Mouse (Mus musculus) spleen, postnatal 4 days (tissue): Measurements from ENCODE around the gene Qsox2.

Source experiments
- DNase-seq, 2 experiments: peaks; one replicate each; pipeline ENCODE4 v3.0.0; 2022; ENCODE audit warnings: low spot score in 2 of 2

Gene Qsox2

GRCm38 (mm10) chr2:26237290-26237782 lies at the start of gene Qsox2:
Gene Qsox2 (minus strand): TSS chr2:26237525.
- peak; percentile 89 to 94 for DNase-seq

DNA sequence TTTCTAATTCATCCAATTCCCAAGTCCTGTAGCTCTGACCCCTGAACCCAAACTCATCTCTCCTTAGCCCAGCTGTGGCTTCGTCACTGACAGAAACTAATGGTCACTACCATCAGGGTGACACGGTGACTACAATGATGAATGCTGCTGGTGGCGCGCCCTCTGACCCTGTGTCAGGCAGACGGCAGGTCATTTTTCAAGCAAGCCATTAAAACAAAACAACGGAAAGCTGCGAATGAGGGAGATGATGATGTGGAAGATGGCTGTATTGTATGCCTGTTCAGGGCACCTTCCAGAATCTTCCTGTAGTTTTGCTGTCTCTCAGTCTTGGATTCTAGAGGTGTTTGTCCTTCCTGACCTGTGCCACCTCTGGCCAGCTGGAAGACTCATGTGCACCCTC lies 49.1 kb upstream of the Qsox2 start:
- no peak for DNase-seq

- DNase-seq = no peak
Observed at GRCm38 (mm10) chr2:26285804-26286203, 48.5 kb upstream of the Qsox2 start.

DNA sequence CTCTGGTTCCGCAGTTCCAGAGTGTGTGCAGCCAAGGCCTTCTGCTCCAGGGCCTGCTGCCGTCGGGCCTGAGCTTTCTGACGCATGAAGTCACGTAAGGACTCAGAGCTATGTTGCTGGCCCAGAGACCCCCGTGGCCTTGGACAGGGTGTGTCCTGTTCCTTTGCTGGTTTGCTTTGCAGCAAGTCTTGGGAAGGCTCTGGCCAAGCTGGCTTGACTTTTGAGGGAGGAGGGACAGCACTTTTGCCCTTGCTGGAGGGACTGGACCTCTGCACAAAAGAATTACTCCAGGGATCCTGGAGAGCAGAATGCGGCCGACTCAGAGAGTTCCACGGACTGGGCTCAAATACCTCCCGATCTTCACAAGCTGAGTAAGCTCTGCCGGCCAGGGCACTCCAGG lies 43.3 kb upstream of the Qsox2 start:
- DNase-seq = no peak

DNA sequence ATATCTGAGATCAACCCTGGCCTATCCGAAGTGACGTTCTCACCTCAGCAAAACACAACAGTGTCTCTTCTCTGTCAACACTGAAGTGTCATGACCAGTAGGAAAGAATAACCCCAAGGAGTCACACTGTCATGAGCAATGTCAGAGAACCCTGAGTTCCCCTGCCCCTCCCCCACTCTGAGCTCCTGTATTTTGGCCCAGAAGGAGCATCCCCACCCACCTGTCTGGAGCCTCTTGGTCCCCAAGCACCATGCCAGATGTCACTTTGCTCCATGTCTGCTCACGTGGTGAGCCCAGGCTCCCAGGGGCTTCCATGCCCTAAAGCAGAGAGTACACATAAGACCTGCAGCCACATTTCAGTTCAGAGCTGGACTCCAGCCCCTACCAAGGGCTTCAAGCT lies 42.4 kb upstream of the Qsox2 start:
- DNase-seq = no peak

- DNase-seq = no peak
Observed at GRCm38 (mm10) chr2:26273611-26274010, 36.3 kb upstream of the Qsox2 start.

GRCm38 (mm10) chr2:26268216-26268615 lies 30.9 kb upstream of the Qsox2 start:
- DNase-seq = no peak

DNA sequence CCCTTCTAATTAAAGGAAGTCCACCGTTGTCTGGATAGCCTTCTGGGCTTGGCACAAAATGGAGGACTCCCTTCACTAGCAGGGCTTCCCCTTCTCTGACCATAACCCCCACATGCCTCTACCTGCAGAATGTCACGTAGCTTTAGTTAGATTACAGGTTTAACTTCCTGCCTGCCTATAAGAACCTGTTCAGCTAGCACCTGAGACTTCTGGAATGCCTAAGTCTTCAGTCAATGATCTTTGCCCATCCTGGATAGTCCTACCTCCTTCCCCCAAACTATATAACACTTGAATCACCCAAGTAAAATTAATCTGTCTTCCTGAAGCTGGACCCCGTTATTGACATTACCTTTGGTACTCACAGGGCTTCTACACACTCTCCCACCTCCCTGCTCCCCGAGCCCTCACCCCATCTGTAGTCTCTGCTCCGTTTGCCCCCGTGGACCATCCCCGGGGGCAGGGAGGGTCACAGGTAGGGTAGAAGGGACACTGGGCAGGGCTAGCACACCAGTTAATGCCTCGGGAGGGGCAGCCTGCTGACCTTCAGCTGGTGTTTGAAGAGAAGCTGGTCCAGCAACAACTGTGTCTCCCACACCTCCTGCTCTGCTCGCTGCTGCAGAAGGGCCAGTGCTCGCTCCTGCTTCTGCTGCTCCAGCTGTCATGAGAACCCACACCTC lies 28.9 kb upstream of the Qsox2 start:
- no peak for DNase-seq

GRCm38 (mm10) chr2:26265095-26265494 lies 27.8 kb upstream of the Qsox2 start:
- DNase-seq = no peak

DNA sequence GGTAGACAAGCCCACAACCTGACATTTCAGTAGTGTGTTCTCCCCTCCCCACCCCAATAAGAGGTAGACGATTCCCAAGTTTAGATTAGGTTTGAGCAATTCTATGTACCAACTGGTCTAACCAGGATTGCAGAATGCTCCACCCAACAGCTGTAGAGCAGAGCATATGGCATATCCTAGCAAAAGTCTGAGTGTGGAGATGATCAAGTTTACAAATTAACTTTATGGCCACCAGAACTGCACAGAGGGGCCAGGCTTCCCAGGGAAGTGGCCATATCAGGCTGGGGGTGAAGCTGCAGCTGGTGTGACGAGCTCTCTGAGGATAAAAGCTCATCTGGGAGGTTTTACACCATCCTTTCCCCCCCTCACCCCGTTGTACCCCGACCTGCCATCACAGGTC lies 27.3 kb upstream of the Qsox2 start:
- no peak for DNase-seq

GRCm38 (mm10) chr2:26257315-26258096 lies 20.2 kb upstream of the Qsox2 start:
- DNase-seq = peak in 1 of 2 experiments; percentile 55

DNA sequence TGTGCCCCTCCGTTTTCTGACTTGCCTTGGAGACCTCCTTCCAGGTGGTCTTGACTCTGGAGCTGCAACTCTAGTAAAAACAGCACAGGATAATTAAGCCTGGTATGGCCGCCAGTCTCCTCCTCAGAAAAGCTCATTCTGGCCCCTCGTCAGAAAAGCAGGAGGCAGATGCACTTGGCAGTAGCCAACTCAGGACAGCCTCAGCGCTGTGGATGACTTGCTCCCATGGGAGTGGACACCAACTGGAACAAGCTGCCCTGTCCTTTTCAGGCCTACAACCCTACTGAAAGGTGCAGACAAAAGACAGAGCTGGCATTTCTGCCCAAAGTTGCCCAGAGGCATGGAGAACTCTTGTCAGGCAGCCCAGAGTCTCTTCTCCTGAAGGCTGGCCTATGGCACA lies 17.5 kb upstream of the Qsox2 start:
- no peak for DNase-seq

DNA sequence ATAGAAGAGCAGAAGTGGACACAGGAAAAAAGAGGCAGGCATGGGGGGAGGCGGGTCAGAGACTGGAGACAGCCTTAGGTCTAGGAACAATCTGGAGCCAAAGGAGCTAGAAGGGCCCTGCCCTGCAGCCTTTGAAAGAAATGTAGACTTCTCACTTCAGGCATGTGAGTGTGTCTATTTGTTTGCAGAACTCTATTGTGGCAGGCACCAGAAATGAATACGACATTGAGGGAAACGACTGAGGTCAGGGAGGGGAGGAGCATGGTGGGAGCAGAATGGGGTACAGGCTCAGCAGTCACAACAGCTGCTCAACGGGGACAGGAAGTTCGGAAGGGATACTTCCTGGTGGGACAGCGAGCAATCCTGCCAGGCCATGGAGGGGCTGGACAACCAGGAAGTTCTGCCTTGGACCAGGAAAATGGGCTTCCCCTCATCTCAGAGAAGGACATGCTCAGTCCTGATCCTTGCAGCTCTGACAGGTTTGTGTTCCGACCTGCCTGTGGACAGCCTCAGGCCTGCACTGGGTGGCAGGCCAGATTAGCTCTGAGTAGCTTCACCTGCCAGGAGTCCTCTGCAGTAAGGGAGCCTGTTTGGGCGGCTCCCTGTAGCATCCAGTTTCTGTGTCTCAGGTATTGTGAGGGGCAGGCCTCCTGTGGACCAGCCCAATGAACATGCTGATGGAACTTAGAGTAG lies 15.3 kb upstream of the Qsox2 start:
- no peak for DNase-seq

DNA sequence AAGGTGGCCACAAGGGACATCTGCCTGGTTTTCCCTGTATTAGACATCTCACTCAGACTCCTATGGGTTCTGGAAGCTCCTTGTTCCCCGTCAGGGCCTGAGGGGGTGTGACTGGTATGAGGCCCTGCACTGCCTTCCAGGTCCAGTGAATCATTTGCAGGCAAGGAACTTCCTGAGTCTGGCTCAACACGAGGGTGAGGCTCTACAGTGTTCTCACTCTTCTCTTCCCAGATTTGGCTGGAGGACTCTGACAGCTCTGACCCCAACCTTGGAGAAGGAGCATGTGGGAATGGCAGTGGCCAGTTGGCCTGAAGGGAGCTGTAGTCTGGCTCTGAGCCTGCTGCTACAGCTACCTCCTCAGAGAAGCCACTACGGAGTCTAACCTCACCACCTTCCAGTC lies 10.2 kb upstream of the Qsox2 start:
- DNase-seq = no peak

- no peak for DNase-seq
Observed at GRCm38 (mm10) chr2:26240841-26241240, 3.5 kb upstream of the Qsox2 start.

- no peak for DNase-seq
Observed at GRCm38 (mm10) chr2:26240330-26240729, 3.0 kb upstream of the Qsox2 start.

GRCm38 (mm10) chr2:26236681-26237289 lies 540 bp downstream of the Qsox2 start:
- no peak for DNase-seq

DNA sequence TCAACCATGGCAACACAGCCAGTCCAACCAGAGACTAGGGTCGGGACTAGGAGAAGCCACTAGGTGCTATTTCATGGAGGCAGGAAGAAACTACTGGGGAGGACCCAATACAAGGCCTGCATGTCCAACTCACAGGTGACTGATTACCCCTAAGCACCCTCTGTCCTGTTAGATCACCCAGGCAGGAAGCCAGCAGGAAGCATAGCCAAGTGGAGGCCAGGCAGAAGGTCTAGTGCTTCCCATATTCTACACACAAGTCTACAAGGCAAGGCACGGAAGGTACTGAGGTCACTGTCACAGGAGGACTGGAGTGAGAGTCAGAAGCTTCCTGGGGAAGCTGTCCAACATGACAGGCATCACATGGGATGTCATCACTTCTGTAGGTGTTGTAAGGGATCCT lies 2.6 kb downstream of the Qsox2 start:
- no peak for DNase-seq

DNA sequence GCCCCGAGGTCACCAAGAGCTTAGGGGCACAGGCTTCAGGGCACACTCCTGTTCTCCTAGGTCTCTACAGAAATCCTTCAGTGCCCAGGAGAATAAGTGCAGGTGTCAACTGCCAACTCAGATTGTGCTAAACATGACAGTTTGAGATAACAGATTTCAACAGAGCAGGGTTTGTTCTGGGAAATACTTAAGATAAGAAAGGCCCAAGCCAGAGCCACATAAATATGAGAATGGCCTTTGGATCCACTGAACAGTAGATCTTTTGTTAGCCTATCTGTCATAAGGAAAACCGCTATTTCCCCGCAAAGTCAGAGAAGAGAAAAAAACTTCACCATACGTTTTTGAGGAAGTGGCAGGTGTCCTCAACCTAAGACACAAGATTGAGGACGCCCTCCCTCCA lies 3.1 kb downstream of the Qsox2 start:
- DNase-seq = no peak

DNA sequence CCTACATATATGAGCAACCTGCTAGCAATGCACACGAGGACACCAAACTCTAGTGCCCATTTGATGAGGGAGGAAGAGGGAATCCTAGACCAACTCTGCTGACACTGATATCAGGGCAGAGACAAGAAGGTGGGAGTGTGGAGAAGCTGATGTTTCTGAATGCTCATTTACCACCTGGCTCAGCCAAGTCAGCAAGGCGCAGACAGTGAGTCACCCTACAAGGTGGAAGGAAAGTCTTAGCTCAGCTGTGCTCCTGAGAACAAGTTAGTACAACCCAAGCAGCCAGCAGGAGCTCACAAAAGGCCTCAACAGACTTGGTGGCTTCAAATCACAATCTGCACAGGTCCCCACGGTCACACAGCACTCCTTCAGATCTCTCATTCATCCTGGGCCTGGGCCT lies 6.0 kb downstream of the Qsox2 start:
- no peak for DNase-seq

DNA sequence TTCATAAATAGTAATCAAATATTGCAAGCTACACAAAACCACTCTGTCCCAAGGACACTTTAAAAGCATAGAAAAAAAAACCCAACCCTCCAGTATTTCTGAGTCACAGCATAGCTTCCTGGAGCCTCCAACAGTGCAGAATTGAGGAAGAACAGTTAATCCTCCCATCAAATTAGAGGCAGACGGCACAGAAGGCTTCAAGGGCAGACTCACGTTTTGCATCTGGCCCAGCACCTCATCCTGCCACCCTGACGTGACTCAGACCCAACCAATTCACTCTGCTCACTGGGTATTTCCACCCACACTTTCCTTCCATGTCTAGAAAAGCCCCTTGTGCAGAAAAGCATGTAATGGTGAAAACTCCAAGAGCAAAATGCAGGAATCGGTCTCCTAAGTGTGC lies 7.1 kb downstream of the Qsox2 start:
- DNase-seq = no peak

DNA sequence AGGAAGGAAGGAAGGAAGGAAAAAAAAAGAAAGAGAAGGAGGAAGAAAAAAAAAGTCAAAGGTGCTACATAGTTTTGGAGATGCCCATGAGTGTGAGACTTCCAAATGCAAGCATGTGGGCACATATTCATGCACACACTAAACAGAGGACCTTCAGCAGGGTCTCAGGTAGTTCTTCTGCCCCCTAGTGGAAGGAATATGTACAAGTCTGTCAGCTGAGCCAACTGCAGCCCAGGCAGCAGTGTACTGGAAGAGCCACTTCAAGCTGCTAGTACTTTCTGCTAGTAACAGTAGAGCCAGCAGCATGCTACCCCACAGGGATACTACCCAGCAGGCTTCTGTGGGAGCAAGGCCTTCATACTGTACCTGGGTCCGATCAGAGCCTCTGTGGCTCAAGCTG lies 9.5 kb downstream of the Qsox2 start:
- DNase-seq = no peak
